Mouse (Mus musculus): ENCODE measurements around the gene Arid4a. TPM values are rescaled to one million over a fixed set of nuclear protein-coding genes. Genes with fewer than 3 reads are reported as not detected.

Gene Arid4a
- total RNA-seq, 1 experiment from 2014 or later: 24.8 TPM

- DNase-seq: peak; percentile 62
Observed at GRCm38 (mm10) chr12:71147641-71148040, 131.9 kb downstream of the Arid4a start.

Other genes with a start within 250 kb of the Arid4a start
- 44.9 and 45.1 TPM in 2 replicates for gene Frmd6, start 190.5 kb upstream of the Arid4a start, total RNA-seq (2021)
- gene Actr10, start 78.1 kb upstream of the Arid4a start, total RNA-seq (2021): 184 and 197 TPM in 2 replicates
- gene Psma3, start 41.4 kb upstream of the Arid4a start, total RNA-seq (2021): 336 and 360 TPM in 2 replicates
- 3.7 and 6.9 TPM in 2 replicates for gene Tomm20l, start 95.4 kb downstream of the Arid4a start, total RNA-seq (2021)
- gene Timm9, start 120.7 kb downstream of the Arid4a start, total RNA-seq (2021): 68.7 and 72.3 TPM in 2 replicates
- 8.7 and 9.1 TPM in 2 replicates for gene 2700049A03Rik, start 120.9 kb downstream of the Arid4a start, total RNA-seq (2021)

Measured in adrenal gland, postnatal 14 days (tissue).